Mouse (Mus musculus) 3T3-L1 (cell line): ENCODE results near the gene Pfkfb3.

ENCODE experiments used
- DNase-seq: peaks from one replicate; pipeline ENCODE4 v3.0.0-alpha.2; 2015; ENCODE audit warnings: low read depth, low spot score

Gene Pfkfb3

DNA sequence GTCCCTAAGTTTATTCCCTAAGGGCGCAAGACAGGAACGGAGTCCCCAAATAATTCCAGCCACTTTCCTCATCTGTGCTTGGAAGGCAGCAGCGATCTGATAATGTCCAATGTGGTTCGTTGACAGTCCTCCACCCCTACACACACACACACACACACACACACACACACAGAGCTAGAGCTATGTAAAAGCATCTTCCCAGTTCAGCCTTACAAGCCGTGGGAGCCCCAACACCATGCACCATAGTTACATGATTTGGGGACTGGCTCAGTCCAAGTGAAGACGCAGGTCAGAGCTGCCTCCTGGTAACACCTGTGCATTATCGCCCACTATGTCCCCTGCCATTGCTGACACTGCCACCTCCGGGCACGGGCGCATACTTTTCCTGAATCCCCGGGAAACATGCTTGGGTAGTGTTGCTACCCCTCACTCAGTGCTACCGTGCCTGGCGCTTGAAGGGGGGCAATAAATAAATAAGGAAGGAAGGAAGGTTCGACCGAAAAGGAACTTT, 51.6 kb downstream of the Pfkfb3 start:
- DNase-seq, result no peak

DNA sequence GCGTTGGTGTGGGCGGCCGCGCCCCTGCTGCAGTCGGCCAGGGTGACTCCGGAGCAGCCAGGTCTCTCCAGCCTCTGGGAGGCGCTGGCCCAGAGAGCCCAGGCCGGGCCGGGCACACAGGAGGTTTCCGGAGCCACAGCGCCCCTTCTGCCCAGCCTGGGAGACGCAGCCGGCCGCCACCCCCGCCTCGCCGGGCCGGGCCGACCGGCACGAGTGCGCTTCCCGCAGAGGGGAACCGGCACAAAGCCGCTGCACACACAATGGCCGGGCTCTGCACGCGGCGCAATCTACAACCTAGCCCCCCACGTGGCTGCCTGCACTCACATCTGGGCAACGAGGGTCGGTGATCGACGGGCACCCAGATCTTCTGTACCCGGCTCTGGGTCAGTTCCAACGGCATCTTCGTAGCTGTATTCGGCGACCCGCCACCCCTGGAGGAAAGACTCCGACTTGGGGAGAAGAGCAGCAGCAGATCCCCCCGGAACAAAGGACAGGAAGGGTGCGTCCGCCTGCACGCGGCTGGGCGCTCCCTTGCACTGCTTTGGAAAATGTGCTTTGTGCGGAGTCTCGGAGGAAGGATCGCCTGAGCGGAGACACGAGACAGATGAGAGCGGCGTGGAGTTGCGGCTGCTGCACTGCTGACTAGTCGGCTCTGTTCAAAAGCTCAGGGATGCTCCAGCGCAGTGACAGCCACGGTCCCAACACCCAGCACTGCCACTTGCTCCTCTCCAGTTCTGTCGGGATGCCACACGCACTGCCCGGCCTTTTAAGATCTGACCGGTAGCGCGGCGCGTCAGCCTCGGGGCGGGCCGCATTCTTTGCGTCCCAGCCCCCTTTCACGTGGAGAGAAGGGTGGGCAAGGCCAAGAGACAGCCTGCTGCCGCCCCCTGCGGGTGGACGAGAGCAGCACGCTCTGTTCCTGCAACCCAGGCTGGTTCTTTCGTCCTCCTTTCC, 52.3 kb downstream of the Pfkfb3 start:
- DNase-seq, result peak; percentile 83

DNA sequence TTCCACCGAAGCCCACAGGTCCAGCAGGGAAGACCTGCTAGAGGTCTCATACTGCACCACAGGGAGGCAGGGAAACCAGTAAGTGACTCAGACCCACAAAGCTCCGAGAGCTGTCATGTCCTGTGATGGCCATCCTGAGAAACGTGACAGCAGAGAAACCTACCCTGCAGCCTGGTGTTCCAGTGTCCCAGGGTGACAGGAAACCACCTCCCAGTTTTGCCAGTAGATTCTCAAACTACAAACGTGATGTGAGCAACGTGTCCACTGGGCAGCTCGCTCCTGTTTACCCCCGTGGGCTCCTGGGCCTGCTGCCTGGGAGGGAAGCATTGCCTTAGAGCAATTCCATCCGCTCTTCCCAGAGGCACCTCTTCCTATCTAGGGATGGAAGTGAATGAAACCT, 53.2 kb downstream of the Pfkfb3 start:
- DNase-seq, result peak; percentile 49

DNA sequence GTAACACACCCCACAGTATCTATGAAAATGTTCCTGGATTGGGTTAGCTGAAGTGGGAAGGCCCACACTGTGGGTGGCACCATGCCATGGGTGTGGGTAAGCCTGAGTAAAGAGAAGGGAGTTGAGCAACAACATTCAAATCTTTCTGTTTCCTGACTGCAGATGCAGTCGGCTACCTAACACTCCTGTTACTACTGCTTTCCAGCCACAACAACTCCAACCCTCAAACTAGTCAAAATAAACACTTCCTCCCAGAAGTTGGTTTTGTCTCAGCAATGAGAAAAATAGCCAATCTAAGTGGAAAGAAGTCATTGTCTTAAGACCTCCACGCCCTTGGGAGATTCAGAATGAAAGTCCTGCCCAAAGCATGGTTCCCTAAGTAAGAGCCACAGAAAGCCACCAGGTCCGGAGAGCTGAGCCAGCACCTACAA, 57.3 kb downstream of the Pfkfb3 start:
- peak; percentile 32 for DNase-seq

DNA sequence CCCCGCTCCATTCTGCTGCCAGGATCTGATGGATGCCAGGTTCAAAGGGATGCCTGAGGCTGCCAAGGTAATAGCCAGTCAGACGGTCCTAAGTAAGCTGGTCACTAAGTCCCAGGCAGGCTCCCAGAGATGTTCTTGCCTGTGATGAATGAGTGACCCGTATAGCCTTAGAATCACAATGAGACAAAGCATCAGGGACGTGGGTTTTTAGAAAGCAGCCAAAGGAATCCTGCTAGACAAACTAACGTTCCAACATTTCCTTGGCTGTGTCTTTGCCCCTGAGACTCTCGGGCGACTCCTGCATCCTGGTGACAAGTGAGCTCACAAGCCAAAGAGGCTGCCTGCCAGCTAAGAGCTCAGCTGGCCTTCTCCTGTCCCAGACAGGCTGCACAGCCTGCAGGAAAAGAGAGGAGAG, 59.0 kb downstream of the Pfkfb3 start:
- DNase-seq, result no peak

DNA sequence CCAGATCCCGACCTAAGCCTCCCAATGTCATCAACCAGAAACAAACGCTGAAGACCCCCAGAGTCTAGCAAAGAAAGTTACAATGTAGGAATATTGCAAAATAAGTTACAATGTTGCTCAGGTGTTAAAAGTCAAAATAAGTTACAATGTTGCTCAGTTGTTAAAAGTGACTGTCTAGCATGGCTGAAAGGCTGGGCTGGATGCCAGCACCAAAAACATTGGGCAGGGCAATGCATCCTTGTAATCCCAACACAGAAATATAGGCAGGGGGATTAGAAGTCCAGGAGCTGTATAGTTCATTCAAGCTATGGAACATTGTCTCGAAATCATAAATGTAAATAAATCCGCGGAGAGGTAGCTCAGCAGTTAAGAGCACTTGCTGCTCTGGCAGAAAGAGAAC, 61.0 kb downstream of the Pfkfb3 start:
- no peak for DNase-seq

DNA sequence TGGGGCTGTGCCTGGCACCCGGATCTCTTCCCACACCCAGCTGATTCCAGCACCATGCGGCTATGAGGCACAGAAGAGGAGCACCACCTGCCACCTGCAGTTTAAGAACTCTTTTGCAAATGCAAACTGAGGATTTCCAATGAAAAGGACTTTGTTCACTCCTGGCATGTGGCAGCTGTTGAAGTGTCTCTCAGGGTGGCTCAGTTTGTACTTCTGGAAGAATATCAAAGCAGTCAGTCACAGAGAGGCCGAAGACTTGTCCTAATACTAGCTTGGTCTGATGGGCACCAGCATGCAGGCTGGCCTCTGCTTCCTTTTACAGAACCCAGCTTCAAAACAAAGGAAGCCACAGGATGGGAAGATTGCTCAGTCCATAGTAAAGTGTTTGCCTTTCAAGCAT, 62.4 kb downstream of the Pfkfb3 start:
- DNase-seq, result no peak

DNA sequence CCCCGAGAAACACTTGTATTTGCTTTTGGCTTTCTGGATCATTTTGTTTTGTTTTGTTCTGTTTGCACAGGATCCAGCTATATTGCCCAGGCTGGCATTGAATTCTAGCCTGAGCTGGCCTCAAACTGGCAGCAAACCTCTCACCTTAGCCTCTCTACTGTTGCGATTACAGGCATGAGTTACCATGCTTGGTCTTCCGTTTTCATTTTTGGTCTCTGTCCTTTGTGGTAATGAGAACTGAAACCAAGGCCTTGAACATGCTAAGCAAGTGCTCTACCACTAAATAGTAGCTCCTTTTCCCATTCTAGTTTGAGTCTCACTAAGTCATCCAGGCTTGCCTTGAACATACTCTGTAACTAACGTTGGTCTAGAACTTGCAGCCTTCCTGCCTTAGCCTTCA, 63.3 kb downstream of the Pfkfb3 start:
- DNase-seq, result no peak

DNA sequence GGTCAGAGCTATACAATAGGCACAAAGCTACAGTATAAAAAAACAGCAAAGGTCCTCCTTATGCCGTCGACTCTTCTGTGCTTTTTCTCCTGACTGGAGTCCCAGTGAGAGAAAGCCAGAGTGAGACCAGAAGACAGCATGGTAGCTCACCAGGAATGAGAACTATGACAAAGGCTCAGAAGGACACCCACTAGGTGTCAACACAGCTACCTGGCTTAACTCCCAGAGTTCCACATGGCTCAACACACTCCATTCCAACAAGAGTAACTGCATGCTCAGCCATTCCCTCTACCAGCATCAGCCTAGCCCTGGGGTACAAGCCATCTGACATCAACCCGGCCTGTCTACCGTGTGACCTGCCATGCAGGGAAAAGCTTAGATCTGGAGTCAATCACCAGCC, 70.7 kb downstream of the Pfkfb3 start:
- DNase-seq, result no peak

DNA sequence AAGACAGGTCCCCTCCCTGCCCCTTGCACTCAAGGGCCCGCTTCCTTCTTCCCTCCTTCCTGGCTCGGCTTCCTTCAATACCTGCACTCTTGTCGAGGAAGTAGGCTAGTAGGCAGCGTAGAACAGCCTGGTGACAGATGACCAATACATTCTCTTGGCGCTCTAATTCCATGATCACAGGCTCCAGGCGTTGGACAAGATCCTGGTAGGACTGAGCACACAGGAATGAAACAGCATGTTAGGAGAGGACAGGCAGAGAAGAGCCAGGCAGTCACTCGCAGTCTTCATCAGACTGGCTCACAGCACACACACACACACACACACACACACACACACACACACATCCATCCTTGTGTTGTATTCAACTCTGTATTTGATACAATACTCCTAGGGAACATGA, 71.5 kb downstream of the Pfkfb3 start:
- DNase-seq, result no peak

DNA sequence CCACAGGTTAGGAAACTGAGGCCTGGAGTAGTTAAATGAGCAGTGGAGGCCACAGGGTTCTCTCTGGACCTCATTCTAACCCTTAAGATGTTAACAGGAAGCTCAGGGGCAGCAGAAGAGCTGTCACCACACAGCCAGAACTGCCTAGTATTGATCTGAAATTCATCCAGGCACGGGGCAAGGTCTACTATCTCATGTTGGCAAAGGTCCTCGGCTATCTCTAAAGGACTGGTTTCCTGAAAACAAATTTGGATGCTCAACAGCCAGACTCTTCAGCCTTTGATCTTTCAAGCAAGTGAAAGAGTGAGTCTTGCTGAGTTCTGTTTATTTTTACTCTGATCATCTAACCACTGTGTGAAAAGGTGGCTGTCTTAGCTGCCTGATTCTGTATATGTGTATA, 74.9 kb downstream of the Pfkfb3 start:
- no peak for DNase-seq

DNA sequence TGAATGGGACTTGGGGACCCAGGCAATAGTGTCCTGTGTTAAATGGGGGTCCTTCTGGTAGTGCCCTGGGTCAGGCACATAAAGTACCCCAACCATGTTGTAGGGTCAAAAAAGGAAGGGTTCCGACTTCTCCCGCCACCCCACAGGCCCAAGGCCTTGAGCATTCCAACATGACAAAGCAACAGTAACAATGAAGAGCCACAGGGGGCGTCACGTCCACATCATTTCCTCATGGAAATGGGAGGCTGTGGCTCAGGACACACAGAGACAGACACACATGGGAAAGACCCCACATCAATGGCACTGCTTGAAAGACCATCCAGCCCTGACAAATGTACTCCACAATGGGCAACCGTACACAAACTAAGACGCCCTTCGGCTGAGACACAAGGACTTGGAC, 78.6 kb downstream of the Pfkfb3 start:
- no peak for DNase-seq

DNA sequence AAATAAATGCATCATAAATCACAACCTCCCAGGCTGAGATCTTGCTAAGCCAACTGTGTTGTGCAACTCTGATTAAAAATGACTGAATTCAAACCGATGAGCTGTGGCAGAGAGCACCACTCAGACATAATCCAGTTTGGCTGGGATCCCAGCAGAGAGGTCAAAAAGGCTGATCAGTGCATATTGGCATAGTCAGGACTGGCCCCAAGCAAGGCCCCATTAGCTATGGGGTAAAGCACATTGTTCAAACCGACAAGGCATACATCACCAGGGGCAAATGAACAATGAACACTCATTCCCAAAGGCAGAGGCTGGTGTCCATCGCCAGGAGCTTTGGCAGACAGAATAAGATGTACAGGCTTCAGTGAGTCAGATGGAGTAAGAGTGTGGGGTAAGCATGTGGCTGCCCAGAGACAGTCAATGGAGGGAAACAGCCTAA, 89.2 kb downstream of the Pfkfb3 start:
- peak; percentile 93 for DNase-seq

DNA sequence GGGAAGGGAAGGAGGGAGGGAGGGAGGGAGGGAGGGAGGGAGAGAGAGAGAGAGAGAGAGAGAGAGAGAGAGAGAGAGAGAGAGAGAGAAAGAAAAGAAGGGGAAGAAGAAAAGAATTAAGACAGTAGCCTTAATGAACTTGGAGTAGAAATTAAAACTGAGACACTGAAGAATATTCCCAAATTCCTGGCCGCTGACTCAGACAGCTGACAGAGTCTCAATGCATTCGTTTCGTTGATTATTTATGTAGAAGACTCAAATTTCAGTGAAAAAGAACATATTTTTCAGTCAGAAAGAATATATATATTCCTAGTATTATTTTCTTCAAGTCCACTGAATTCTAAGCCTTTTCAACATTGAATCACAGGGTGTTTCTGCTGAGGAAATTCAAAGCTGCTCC, 92.9 kb downstream of the Pfkfb3 start:
- DNase-seq, result peak; percentile 61

DNA sequence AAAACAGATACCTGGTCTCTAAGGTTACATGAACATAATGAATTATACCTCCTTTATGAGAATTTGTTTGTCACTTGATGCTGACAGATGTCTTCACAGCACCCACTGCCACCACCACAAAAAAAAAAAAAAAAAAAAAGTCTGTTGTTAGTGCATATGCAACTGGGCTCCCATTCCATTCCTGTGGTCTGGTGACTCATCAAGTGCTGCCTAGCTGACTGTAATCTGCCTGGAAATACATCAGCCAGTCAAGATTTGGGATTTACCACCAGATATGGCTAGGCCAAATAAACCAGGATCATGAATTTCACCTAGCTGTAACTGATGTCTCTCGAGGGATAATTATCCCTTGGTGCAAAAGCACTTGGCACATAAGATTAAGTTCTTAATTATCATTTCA, 95.4 kb downstream of the Pfkfb3 start:
- DNase-seq, result peak; percentile 97

DNA sequence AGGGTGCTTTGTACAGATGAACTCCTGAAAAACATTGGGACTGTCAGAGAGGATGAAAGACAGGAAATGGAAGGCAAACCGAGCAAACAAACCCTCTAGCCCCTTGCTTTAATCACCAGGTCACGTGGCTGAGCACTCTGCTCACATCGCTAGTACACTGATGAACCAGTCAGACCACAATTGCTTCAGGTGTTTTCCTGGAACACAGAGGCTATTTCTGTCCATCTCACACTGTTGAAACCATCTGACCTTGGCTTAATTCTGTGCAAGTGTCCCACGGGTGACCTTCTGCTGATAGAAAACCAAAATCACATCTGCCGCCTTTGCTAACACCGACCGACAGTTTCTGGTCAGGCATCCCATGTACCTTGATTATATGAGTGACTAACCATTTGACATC, 96.0 kb downstream of the Pfkfb3 start:
- peak; percentile 32 for DNase-seq

DNA sequence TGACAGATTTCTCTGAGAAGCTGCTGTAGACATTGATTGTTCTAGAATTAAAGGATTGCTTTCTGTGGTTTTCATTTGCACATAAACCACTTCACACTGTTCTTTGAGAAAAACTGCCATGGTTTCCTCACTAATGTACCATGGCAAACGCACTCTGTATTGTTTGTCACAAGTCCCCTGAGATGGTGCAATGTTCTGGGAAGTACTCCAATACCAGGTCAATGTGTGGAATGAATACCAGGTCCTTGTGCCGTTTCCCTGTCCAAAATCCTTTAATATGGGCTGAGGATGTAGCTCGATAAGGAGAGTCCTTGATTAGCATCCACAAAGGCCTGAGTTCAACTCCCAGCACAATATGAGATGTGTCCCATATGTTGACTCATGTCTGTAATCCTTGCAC, 105.2 kb downstream of the Pfkfb3 start:
- no peak for DNase-seq

DNA sequence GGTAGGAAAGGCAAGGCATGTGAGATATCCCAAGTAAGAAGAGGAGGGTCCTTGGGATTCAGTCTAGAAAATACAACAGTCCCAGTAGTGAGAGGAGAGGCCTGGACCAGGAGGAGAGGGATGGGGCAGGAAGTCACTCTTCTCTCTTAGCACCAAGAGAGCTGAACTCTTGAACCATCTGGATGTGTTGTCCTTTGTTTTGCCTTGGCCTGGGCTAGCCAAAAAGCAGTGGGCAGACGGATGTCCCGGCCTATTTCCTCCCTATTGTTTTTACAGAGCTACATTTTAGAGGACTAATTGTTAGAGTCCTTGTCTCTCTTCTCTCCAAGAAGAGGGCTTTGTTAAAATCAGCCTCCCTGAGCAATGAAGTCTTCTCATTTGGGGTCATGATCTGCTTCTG, 106.0 kb downstream of the Pfkfb3 start:
- no peak for DNase-seq

DNA sequence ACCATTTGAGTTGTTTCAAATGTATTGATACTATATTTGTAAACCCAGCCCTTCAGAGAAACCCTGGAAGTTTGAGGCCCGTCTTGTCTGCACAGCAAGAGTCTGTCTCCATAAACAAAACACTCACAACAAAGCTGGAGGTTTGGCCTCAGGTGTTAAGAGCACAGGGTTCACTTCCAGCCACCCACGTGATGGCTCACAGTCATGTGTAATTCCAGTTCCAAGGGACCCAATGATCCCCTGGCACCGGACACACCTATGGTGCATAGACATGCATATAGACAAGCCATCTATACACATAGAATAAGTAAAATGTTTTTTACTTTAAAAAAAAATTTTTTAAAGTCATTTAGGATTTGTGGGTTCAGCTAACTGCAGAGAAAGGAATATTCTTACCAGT, 108.2 kb downstream of the Pfkfb3 start:
- no peak for DNase-seq

DNA sequence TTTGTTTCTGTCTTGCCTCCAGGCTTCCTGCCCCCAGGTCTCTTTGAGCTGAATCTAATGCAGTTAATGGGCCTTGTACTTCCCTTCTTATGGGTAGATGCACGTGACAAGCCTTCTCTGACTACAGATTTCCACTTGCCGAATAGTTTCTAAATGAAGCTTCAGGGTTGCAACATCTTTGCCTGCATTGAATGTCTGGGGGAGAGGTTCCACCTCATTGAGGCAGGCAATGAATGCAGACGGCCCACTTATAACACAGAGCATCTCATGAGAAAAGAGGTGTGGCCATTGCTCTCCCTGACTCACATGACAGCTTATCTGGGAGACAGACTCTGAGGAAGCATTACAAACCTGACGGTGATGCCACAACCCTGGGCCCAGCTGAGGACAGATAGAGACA, 112.0 kb downstream of the Pfkfb3 start:
- peak; percentile 34 for DNase-seq

DNA sequence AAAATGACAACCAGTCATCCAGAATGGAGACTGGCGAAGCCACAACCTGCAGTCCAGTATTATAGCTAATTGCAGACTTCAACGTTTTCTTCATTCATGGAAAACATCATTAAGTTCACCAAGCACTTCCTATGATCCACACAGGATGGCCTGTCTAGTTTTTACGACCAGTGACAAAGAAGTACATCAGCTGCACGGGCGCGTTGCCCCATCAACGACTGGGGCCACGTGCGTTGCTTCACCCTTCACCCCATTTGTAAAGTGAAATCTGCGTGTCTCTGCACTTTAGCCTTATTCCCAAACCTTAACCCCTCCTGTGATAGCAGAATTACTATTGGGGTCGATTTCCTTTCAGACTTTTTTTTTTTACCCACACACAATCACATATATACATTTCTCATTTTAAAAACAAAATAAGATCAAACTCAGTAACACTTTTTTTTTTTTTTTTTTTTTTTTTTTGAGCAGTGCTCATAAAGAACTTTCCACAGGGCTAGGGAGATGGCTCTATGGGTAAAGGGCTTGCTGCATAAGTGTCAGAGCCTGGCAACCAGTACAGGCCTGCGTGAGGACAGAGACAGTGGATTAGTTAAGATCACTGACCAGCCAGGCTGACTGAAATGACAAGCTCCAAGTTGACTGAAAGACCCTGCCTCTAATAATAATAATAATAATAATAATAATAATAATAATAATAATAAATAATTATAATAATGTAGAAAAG, 115.5 kb downstream of the Pfkfb3 start:
- DNase-seq, result no peak

DNA sequence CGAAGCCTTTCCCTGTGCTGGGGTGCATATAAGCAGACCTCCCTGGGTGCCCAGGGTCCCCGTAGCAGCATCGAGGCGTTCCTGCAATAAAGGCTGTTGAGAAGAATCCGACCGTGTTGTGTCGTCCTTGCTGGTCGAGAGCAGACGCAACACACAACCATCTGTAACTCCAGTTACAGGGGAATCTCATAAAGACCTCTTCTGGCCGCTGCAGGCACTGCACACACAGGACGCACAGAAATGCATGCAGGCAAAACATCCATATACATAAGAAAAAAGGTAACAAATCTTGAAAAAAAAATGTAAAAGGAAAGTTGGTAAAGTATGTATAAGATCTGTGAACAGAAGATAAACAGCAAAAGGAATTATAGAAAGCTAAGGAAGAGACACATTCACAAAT, 117.5 kb downstream of the Pfkfb3 start:
- DNase-seq, result no peak

DNA sequence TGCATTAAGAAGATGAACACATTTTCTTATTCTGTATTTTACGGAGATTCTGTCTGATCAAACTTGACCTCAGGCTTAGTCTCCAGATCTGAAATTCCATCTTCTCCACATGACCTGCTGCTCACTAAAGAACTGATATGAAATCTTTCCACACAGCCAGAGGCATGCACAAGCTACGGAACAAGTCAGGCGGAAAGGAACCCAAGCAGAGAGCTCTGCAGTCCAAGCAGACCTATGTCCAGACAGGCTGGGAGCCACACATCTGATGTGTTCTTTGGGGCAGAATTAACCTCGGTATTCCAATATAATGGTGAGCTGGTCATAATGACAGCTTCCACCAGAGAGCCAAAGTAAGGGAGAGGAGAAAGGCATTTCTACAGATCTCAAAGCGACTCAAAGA, 120.5 kb downstream of the Pfkfb3 start:
- DNase-seq, result no peak
